Mouse (Mus musculus) megakaryocyte, embryonic 14.5 days (primary cell): ENCODE results near the gene Ric8b. TPM values are rescaled to one million over a fixed set of nuclear protein-coding genes. Genes with fewer than 3 reads are reported as not detected.

ENCODE experiments used
- H3K27me3 ChIP-seq: replicated peaks from 2 replicates; pipeline ENCODE3; 2012; ENCODE audit warnings: inconsistent platforms
- H3K36me3 ChIP-seq: replicated peaks from 2 replicates; pipeline ENCODE3; 2012; ENCODE audit warnings: low read length, inconsistent platforms, mixed read lengths
- H3K4me1 ChIP-seq: 2 replicates; pipeline ENCODE4 v1.6.1; 2012; ENCODE audit warnings: inconsistent platforms
- H3K4me3 ChIP-seq: replicated peaks from 2 replicates; pipeline ENCODE3; 2012; ENCODE audit warnings: moderate library complexity, mild to moderate bottlenecking, inconsistent platforms
- H3K9me3 ChIP-seq: 2 replicates; pipeline ENCODE4 v1.6.1; 2012; ENCODE audit warnings: inconsistent platforms
- FLI1 ChIP-seq: IDR thresholded peaks from 2 replicates; pipeline ENCODE4 v1.6.1; 2012; ENCODE audit warnings: low read length, inconsistent platforms, mixed read lengths
- GATA1 ChIP-seq: IDR thresholded peaks from 3 replicates; pipeline ENCODE4 v1.6.1; 2012; ENCODE audit warnings: mixed read lengths, low read length, inconsistent platforms, borderline replicate concordance
- polyA plus RNA-seq: library from polyadenylated mRNA; stranded (reverse); fragments of >175 nt; gene quantifications from 2 replicates; pipeline ENCODE4 v1.2.3, GENCODE M21; 2012; ENCODE audit warnings: low replicate concordance; ENCODE audit not compliant: insufficient read depth

Ric8b gene
- polyA plus RNA-seq, 1 experiment, result 2.9 TPM

DNA sequence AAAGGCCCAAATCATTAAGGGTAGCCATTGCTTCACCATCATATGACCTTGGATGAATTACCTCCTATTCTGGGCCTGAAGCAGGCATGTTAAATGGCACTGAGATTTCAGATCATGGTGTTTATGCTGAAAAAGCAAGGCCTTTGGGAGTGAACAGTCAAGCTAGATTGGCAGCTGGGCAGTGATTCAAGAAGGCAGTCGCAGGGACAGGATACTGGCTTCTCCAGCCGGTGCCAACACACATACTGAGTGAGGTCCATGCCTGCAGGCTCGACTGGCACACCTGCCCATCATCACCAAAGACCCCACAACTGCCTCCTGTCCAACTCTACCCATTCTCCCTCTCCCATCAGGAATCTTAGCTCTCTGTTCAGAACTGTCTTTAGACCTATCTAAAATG lies 8.9 kb upstream of the Ric8b start:
- Histone ChIP-seq H3K9me3 (no peaks in the 10 kb centered on the region), H3K4me1 (peaks cover 60% of the 10 kb centered on the region), H3K36me3 (no peaks in the 10 kb centered on the region), H3K27me3 (peaks cover 2% of the 10 kb centered on the region), H3K4me3 (no peak overlapping the region)
- TF ChIP-seq FLI1, result no peak
- no peak for TF ChIP-seq GATA1

DNA sequence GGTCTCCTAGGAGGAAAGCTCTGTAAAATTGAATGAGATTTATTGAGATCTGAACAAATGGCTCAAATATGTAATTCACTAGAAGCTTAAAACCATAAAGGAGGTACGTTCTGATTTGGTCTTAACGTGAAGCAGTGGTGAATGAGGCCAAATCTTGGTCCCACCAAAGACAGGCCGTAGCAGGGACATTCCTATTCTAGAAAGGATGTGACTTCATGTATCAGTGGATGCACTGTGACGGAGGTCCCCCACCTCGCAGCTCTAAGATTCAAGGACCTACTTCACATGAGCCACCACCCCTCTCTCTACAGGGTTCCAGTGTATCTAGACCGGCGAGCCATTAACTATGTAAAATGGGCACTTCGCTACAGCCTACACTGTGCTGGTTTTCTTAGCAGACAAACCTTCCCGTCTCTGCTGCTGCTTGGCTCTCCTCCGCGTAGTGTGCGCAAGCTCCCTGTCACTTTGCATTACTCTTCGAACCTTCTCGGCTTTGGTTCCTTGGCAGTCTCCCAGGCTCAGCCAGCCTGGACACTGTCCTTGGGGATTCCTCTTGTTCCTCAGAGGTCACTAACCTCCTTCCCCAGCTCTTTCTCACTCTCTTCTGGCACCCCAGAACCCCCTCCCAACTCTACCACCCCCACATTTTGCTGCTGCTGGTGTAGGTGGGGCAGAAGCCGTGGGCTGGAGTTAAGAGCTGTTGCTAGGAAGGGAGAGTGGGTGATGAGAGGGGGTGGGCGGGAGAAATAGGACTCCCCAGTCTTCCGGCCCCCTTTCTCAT lies 8.2 kb upstream of the Ric8b start:
- no peaks in the 10 kb centered on the region for H3K36me3 ChIP-seq
- TF ChIP-seq GATA1 (no peak), FLI1 (no peak)
- peaks cover 2% of the 10 kb centered on the region for H3K27me3 ChIP-seq
- no peaks in the 10 kb centered on the region for H3K9me3 ChIP-seq
- no peak overlapping the region for H3K4me3 ChIP-seq
- H3K4me1 ChIP-seq, result peaks cover 52% of the 10 kb centered on the region

DNA sequence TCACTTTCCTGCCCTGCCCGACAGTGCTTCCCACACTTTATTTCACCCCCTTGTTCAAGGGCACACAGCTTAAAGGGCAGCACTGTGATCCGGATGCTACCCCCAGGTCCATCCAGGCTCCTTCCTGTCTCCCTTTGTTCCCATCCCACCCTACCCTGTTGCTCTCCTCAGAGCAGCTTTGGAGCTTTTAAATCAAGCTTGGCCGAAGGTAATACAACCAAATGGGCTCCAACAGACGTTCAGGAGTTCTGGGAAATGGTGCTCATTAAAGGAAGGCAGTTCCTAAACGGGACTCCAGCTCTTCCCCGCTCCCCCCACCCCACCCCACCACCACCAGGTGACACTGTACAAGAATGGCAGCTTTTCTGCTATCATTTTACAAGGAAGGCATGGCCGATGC lies 7.2 kb upstream of the Ric8b start:
- TF ChIP-seq GATA1, result no peak
- TF ChIP-seq FLI1, result no peak
- no peak overlapping the region for H3K4me3 ChIP-seq
- H3K27me3 ChIP-seq, result peaks cover 2% of the 10 kb centered on the region
- H3K36me3 ChIP-seq, result no peaks in the 10 kb centered on the region
- H3K9me3 ChIP-seq, result no peaks in the 10 kb centered on the region
- peaks cover 45% of the 10 kb centered on the region for H3K4me1 ChIP-seq

DNA sequence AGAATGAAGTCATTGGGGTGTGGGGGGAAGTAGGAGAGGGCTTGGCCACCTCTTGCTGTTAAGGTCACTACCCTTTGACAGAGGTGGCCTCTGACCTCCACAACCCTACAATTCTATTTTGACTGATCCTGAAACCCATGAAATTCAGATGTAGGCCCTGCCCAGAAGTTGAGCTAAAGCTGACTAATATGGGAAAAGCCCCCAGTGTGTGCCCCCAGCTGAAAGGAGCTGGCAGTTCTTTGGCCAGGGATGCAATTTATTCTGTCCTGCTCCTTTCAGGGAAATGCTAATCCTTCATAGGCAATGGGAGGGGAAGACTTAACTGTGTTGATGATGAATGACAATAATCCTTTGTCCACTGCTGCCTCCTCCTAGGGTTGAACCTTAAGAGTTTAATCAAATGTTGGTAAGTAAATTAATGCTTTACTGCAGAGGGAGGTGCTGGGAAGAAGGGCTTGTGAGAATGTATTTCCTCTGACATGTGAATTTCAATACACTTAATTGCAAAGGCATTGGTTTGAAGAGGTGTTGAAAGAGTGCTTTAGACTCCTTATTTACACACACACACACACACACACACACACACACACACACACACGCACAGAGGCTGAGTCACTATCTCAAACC lies 6.5 kb upstream of the Ric8b start:
- Histone ChIP-seq H3K27me3 (peaks cover 2% of the 10 kb centered on the region), H3K36me3 (no peaks in the 10 kb centered on the region), H3K9me3 (no peaks in the 10 kb centered on the region), H3K4me1 (peaks cover 39% of the 10 kb centered on the region), H3K4me3 (no peak overlapping the region)
- TF ChIP-seq FLI1, result no peak
- TF ChIP-seq GATA1, result no peak

DNA sequence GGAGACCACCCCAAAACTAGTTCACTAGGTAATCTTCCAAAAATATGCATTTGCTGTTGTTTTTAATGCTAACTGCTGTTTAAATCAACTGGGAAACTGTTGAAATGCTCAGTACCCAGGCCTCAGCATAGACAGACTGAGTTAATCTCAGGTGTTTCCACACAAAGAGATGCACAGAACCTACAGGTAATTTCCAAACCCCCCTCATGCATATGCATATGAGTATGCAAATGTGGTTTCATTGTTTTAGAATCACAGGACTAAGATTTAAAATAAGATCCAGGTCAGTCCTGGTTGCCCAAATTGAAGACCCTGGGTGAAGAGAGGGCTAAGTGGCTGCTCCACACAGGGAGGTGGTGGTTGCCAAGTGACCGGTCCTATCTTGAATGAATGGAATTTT lies 4.3 kb upstream of the Ric8b start:
- Histone ChIP-seq H3K9me3 (no peaks in the 10 kb centered on the region), H3K36me3 (no peaks in the 10 kb centered on the region), H3K27me3 (peaks cover 2% of the 10 kb centered on the region), H3K4me1 (peaks cover 34% of the 10 kb centered on the region), H3K4me3 (no peak overlapping the region)
- TF ChIP-seq FLI1 (no peak), GATA1 (no peak)

DNA sequence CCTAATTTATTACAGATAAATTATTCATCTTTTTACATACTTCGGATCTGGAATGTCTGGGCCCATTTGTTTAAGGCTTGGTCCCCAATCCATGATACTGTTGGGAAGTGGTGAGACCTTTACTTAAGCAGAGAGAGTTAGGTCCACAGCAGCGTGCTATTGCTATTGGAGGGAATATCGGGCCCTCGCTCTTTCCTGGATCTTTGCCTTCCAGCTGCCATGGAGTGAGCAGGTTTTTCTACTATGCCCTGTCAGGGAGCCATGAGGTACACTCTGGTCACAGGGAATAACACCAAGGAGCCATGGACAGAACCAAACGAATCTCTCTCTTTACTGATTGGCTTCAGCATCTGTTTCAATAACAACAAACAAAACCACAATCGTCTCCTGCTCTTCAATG lies 1.9 kb upstream of the Ric8b start:
- Histone ChIP-seq H3K36me3 (peaks cover 7% of the 10 kb centered on the region), H3K4me1 (peaks cover 47% of the 10 kb centered on the region), H3K9me3 (no peaks in the 10 kb centered on the region), H3K4me3 (no peak overlapping the region), H3K27me3 (no peaks in the 10 kb centered on the region)
- TF ChIP-seq FLI1 (no peak), GATA1 (no peak)

DNA sequence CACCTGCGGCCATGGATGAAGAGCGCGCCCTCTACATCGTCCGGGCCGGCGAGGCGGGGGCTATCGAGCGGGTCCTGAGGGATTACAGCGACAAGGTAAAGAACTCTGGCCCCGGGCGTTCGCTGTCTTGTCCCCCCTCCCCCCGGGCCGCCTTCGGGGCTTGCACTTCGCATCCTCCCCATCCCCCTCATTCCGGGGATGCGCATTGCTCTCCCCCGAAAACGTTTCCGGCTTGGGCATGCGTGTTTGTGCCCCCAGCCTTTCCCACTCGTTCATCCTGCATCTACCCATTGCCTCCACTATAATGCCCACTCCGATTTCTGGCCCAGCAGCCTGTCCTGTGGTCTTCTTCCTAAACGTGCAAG lies 297 bp downstream of the Ric8b start:
- Histone ChIP-seq H3K36me3 (peaks cover 23% of the 10 kb centered on the region), H3K9me3 (no peaks in the 10 kb centered on the region), H3K4me3 (peak overlapping the region; percentile 99), H3K4me1 (peaks cover 55% of the 10 kb centered on the region), H3K27me3 (no peaks in the 10 kb centered on the region)
- no peak for TF ChIP-seq FLI1
- no peak for TF ChIP-seq GATA1

DNA sequence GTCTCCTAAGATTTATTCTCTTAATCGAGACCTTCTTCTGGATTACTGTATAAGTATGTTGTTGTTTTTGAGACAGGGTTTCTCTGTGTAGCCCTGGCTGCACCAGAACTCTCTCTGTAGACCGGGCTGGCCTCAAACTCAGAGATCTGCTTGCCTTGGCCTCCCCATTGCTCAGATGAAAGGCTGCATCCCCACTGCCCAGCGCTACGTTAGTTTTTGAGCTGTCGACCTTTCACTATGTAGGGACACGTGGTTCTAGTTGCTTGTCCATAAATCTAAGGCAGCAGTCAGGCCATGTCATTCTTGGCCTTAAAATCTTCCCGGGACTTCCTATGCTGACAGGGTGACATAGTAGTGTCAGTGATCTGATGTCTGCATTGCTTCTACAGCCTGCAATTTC lies 8.9 kb downstream of the Ric8b start:
- Histone ChIP-seq H3K4me3 (no peak overlapping the region), H3K36me3 (peaks cover 80% of the 10 kb centered on the region), H3K9me3 (no peaks in the 10 kb centered on the region), H3K27me3 (no peaks in the 10 kb centered on the region), H3K4me1 (peaks cover 51% of the 10 kb centered on the region)
- TF ChIP-seq FLI1 (no peak), GATA1 (no peak)

DNA sequence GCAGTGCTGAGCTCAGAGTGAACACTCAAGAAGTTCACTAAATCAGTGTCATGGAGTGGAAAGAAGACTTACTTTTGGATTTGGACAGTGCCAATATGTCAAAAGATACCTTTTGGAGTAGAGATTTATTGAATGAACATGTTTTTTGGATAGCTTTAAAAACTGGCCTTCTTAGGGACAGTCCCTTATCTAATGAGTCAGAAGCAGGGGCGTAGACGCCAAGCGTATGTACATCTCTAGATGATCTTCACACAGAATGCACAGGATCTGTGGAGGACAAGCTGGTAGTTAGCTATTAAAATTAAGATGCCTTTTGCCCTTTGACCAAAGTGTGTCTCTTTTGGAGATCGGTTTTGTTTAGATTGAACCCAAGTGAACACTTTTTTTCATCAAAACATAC lies 9.5 kb downstream of the Ric8b start:
- H3K4me1 ChIP-seq, result peaks cover 48% of the 10 kb centered on the region
- H3K27me3 ChIP-seq, result no peaks in the 10 kb centered on the region
- H3K9me3 ChIP-seq, result no peaks in the 10 kb centered on the region
- TF ChIP-seq GATA1, result no peak
- TF ChIP-seq FLI1, result no peak
- H3K4me3 ChIP-seq, result no peak overlapping the region
- H3K36me3 ChIP-seq, result peaks cover 80% of the 10 kb centered on the region

DNA sequence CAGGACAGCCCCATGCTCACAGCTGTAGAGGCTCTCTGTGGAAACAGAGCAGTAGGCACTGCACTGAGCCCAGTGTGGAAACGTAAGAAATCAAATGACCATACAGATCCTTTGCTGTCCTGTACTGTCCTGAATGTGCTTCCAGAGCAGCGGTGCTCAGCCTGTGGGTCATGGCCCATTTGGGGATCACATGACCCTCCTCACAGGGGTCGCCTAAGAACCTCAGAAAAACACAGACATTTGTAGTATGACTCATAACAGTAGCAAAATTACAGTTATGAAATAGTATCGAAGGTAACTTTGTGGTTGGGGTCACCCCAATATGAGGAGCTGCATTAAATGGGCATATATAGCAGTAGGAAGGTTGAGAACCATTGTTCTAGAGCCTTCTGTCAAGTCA lies 11.0 kb downstream of the Ric8b start:
- Histone ChIP-seq H3K4me1 (peaks cover 38% of the 10 kb centered on the region), H3K36me3 (peaks cover 79% of the 10 kb centered on the region), H3K9me3 (no peaks in the 10 kb centered on the region), H3K27me3 (no peaks in the 10 kb centered on the region), H3K4me3 (no peak overlapping the region)
- TF ChIP-seq GATA1 (no peak), FLI1 (no peak)
